Mouse (Mus musculus): ENCODE measurements around the gene Gm9913.

- TF ChIP-seq POLR2A (IDR thresholded peaks at IDR 0.05; ENCODE audit: borderline replicate concordance, insufficient read depth, low read length), result no peak
- no peak for TF ChIP-seq CTCF (IDR thresholded peaks at IDR 0.05; ENCODE audit: borderline replicate concordance, insufficient read depth, low read depth, low read length)
These were observed 40.9 kb upstream of the Gm9913 start for GRCm38 (mm10) chr2:125464036-125464435.
